Mouse (Mus musculus) midbrain, embryonic 16.5 days (tissue): ENCODE results near the gene Btbd35f20. TPM values are rescaled to one million over a fixed set of nuclear protein-coding genes. Genes with fewer than 3 reads are reported as not detected.
"Not testable (repeated sequence)": the region's sequence is repeated elsewhere in the genome, so short reads cannot be mapped to it uniquely, and the experiment has no call there.

Source experiments
- ATAC-seq: fragments of 200-750 bp; cut with Nextera tagmentation; 2 replicates; pipeline ENCODE4 v1.8.0; 2017; ENCODE audit warnings: moderate TSS enrichment
- H3K27ac ChIP-seq: fragments of 300-500 bp; sonication (generic); 2 replicates; pipeline ENCODE4 v1.5.1; 2014; ENCODE audit warnings: mild to moderate bottlenecking, low read length, mixed read lengths
- H3K27me3 ChIP-seq: fragments of 300-500 bp; sonication (generic); 2 replicates; pipeline ENCODE4 v1.6.1; 2014; ENCODE audit warnings: low read depth, low read length, mixed read lengths; ENCODE audit not compliant: control insufficient read depth, insufficient read depth
- H3K36me3 ChIP-seq: fragments of 300-500 bp; sonication (generic); 2 replicates; pipeline ENCODE4 v1.6.1; 2014; ENCODE audit warnings: mild to moderate bottlenecking, low read length, moderate library complexity, mixed read lengths; ENCODE audit not compliant: control insufficient read depth, insufficient read depth
- H3K4me1 ChIP-seq: fragments of 300-500 bp; sonication (generic); 2 replicates; pipeline ENCODE4 v1.6.1; 2014; ENCODE audit warnings: mild to moderate bottlenecking, low read length, mixed read lengths; ENCODE audit not compliant: control insufficient read depth, insufficient read depth
- H3K4me2 ChIP-seq: fragments of 300-500 bp; sonication (generic); 2 replicates; pipeline ENCODE4 v1.6.1; 2014; ENCODE audit warnings: mild to moderate bottlenecking, low read length, mixed read lengths
- H3K4me3 ChIP-seq: fragments of 300-500 bp; sonication (generic); 2 replicates; pipeline ENCODE4 v1.5.1; 2014; ENCODE audit warnings: low read depth, mild to moderate bottlenecking, low read length, moderate library complexity, mixed read lengths
- H3K9ac ChIP-seq: fragments of 300-500 bp; sonication (generic); 2 replicates; pipeline ENCODE4 v1.6.1; 2014; ENCODE audit warnings: low read depth, low read length, mixed read lengths
- H3K9me3 ChIP-seq: fragments of 300-500 bp; sonication (generic); replicated peaks from 2 replicates; pipeline ENCODE4 v1.6.1; 2014; ENCODE audit warnings: mild to moderate bottlenecking, low read length, mixed read lengths; ENCODE audit not compliant: control insufficient read depth, poor library complexity, severe bottlenecking
- WGBS: fragments of 180-500 bp; shearing (Covaris S2); extraction: QIAGEN DNeasy Blood & Tissue Kit; methylation state at CpG from one replicate; pipeline ENCODE4 v1.1.7; 2014; 5-methylcytosine and 5-hydroxymethylcytosine counted together
- polyA plus RNA-seq: library from polyadenylated mRNA; unstranded; fragments of >200 nt; fragmentation: Nextera tagmentation; extraction: Ambion mirVana; gene quantifications from 2 replicates; pipeline ENCODE4 v1.2.1, GENCODE M21; 2015

Gene Btbd35f20
- not detected in 2 replicates for polyA plus RNA-seq

GRCm38 (mm10) chrX:4291145-4291544 lies at the start of gene Btbd35f20:
Gene Btbd35f20 (minus strand): TSS chrX:4291245.
- not testable (repeated sequence) for H3K4me2 ChIP-seq, H3K27me3 ChIP-seq, H3K4me3 ChIP-seq, H3K27ac ChIP-seq, ATAC-seq, H3K4me1 ChIP-seq, H3K9ac ChIP-seq, H3K9me3 ChIP-seq, H3K36me3 ChIP-seq
- no CpG with 5 or more reads among the region's 4 CpGs for WGBS

Other genes starting within 250 kb of the Btbd35f20 start
- not detected in 2 replicates for gene Btbd35f28, start 94.7 kb downstream of the Btbd35f20 start, polyA plus RNA-seq
- gene Btbd35f17, start 79.4 kb upstream of the Btbd35f20 start, polyA plus RNA-seq = not detected in 2 replicates